Mouse (Mus musculus): ENCODE results near the gene Fgfr2. TPM values are rescaled to one million over a fixed set of nuclear protein-coding genes. Genes with fewer than 3 reads are reported as not detected.

Fgfr2 gene
- polyA plus RNA-seq, 1 experiment from 2014 or later: 11.2 TPM

GRCm38 (mm10) chr7:131713076-131713475 is 1410.1 kb downstream of the Fgfr2 start:
- WGBS (ENCODE audit: insufficient replicate concordance): 79% methylated on average over 9 of the region's 9 CpGs
- TF ChIP-seq EP300 (IDR thresholded peaks at IDR 0.05; ENCODE audit: low read depth): no peak
- TF ChIP-seq CTCF (IDR thresholded peaks at IDR 0.05; ENCODE audit: low read depth): no peak

GRCm38 (mm10) chr7:131696889-131697288 is 1426.3 kb downstream of the Fgfr2 start:
- WGBS (ENCODE audit: insufficient replicate concordance): 51% methylated on average over 3 of the region's 3 CpGs
- no peak for ATAC-seq

More at GRCm38 (mm10) chr7:131713076-131713475, 1410.1 kb downstream of the Fgfr2 start:
- Histone ChIP-seq H3K4me2 (ENCODE audit: low read depth, low read length) (no peak overlapping the region), H3K9me3 (ENCODE audit: low read length) (no peaks in the 10 kb centered on the region), H3K27ac (ENCODE audit: low read depth) (no peak overlapping the region), H3K4me3 (ENCODE audit: low read depth, low read length) (no peak overlapping the region), H3K27me3 (ENCODE audit: insufficient read depth, low read length) (no peaks in the 10 kb centered on the region), H3K36me3 (replicated peaks; ENCODE audit: insufficient read depth, low read length) (no peaks in the 10 kb centered on the region), H3K4me1 (ENCODE audit: insufficient read depth) (no peaks in the 10 kb centered on the region), H3K9ac (replicated peaks) (no peak overlapping the region)
- no peak for DNase-seq
- ATAC-seq: no peak

GRCm38 (mm10) chr7:131687324-131687723 is 1435.8 kb downstream of the Fgfr2 start:
- Histone ChIP-seq H3K36me3 (replicated peaks; ENCODE audit: insufficient read depth, low read length) (no peaks in the 10 kb centered on the region), H3K4me3 (ENCODE audit: low read depth, low read length) (no peak overlapping the region), H3K4me1 (ENCODE audit: insufficient read depth) (no peaks in the 10 kb centered on the region), H3K27ac (ENCODE audit: low read depth) (no peak overlapping the region), H3K9ac (replicated peaks) (no peak overlapping the region), H3K9me3 (ENCODE audit: low read length) (no peaks in the 10 kb centered on the region), H3K4me2 (ENCODE audit: low read depth, low read length) (no peak overlapping the region), H3K27me3 (ENCODE audit: insufficient read depth, low read length) (no peaks in the 10 kb centered on the region)
- no peak for DNase-seq
- WGBS (ENCODE audit: insufficient replicate concordance): 76% methylated on average over 1 of the region's 1 CpGs
- TF ChIP-seq EP300 (IDR thresholded peaks at IDR 0.05; ENCODE audit: low read depth) (no peak), CTCF (IDR thresholded peaks at IDR 0.05; ENCODE audit: low read depth) (no peak)
- ATAC-seq: no peak

More at GRCm38 (mm10) chr7:131696889-131697288, 1426.3 kb downstream of the Fgfr2 start:
- Histone ChIP-seq H3K36me3 (replicated peaks; ENCODE audit: insufficient read depth, low read length) (no peaks in the 10 kb centered on the region), H3K4me3 (ENCODE audit: low read depth, low read length) (no peak overlapping the region), H3K4me1 (ENCODE audit: insufficient read depth) (no peaks in the 10 kb centered on the region), H3K9me3 (ENCODE audit: low read length) (no peaks in the 10 kb centered on the region), H3K27ac (ENCODE audit: low read depth) (no peak overlapping the region), H3K27me3 (ENCODE audit: insufficient read depth, low read length) (no peaks in the 10 kb centered on the region), H3K9ac (replicated peaks) (no peak overlapping the region), H3K4me2 (ENCODE audit: low read depth, low read length) (no peak overlapping the region)
- no peak for TF ChIP-seq CTCF (IDR thresholded peaks at IDR 0.05; ENCODE audit: low read depth)
- no peak for TF ChIP-seq EP300 (IDR thresholded peaks at IDR 0.05; ENCODE audit: low read depth)
- DNase-seq: no peak

DNA sequence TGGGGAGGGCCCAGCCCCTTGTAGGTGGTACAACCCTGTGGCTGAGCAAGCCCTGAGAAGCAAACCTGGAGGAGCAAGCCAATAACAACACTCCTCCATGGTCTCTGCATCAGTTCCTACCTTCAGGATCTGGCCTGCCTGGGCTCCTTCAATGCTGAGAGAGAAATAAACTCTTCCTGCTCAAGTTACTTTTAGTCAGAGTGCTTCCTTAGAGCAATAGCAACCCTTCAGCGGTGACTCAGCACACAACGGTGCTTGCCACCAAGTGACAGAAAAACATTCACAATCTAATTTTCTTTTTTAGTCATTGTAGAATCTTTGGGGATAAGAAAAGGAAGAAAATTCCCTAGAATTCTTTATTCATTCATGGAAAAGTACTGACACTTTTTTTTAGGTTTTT is 1446.0 kb downstream of the Fgfr2 start:
- Histone ChIP-seq H3K9me3 (ENCODE audit: low read length) (no peaks in the 10 kb centered on the region), H3K27me3 (ENCODE audit: insufficient read depth, low read length) (no peaks in the 10 kb centered on the region), H3K4me2 (ENCODE audit: low read depth, low read length) (no peak overlapping the region), H3K36me3 (replicated peaks; ENCODE audit: insufficient read depth, low read length) (no peaks in the 10 kb centered on the region), H3K4me1 (ENCODE audit: insufficient read depth) (no peaks in the 10 kb centered on the region), H3K4me3 (ENCODE audit: low read depth, low read length) (no peak overlapping the region), H3K9ac (replicated peaks) (no peak overlapping the region), H3K27ac (ENCODE audit: low read depth) (no peak overlapping the region)
- no peak for TF ChIP-seq EP300 (IDR thresholded peaks at IDR 0.05; ENCODE audit: low read depth)
- TF ChIP-seq CTCF (IDR thresholded peaks at IDR 0.05; ENCODE audit: low read depth): no peak
- WGBS (ENCODE audit: insufficient replicate concordance): 80% methylated on average over 2 of the region's 2 CpGs
- ATAC-seq: no peak
- no peak for DNase-seq

DNA sequence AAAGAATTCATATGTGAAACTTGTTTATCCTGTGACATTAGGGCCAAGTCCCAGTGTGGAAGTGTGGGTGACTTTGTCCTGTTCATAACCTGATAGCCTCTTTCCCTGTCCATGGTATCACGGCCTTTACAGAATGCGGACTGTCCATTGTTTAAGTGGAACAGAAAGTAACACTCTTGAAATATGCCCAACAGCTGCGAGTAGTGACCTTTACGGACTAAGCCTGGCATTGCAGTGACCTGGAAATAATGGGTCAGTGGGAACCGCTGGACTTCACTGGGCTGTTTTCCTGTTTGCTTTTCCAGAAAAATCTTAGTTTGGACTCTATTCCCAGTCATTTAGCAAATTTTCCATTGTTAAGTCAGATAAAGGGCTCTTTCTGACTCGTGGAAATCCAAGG is 1452.6 kb downstream of the Fgfr2 start:
- H3K4me3 ChIP-seq (ENCODE audit: low read depth, low read length): no peak overlapping the region

DNA sequence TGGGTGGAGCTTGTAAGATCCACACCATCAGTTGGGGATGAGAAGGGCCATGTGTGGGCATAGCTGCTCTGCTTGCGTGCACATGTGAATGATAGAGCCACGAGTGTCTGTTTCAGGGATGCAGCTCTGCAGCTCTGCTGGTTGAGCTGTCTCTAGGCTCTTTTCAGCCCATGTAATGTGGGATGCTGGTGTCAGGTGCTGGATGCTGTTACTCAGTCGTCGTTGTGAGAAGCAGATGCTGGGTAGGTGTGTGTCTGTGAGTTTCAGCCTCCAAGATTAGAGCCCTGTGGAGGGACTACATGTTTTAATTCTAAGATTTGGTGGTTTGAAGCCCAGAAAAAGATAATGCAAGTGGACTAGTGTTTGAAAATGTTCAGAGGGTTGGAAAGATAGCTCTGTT is 1453.8 kb downstream of the Fgfr2 start:
- Histone ChIP-seq H3K27ac (ENCODE audit: low read depth) (no peak overlapping the region), H3K27me3 (ENCODE audit: insufficient read depth, low read length) (no peaks in the 10 kb centered on the region), H3K36me3 (replicated peaks; ENCODE audit: insufficient read depth, low read length) (no peaks in the 10 kb centered on the region), H3K4me1 (ENCODE audit: insufficient read depth) (no peaks in the 10 kb centered on the region), H3K9me3 (ENCODE audit: low read length) (no peaks in the 10 kb centered on the region), H3K4me3 (ENCODE audit: low read depth, low read length) (no peak overlapping the region), H3K9ac (replicated peaks) (no peak overlapping the region), H3K4me2 (ENCODE audit: low read depth, low read length) (no peak overlapping the region)
- ATAC-seq: no peak
- DNase-seq: no peak
- 68% methylated on average over 4 of the region's 4 CpGs for WGBS (ENCODE audit: insufficient replicate concordance)
- TF ChIP-seq EP300 (IDR thresholded peaks at IDR 0.05; ENCODE audit: low read depth) (no peak), CTCF (IDR thresholded peaks at IDR 0.05; ENCODE audit: low read depth) (no peak)

More for the DNA sequence above, 1452.6 kb downstream of the Fgfr2 start:
- DNase-seq (no peak), ATAC-seq (no peak)
- no peak overlapping the region for H3K4me2 ChIP-seq (ENCODE audit: low read depth, low read length)
- H3K9ac ChIP-seq (replicated peaks): no peak overlapping the region
- H3K27ac ChIP-seq (ENCODE audit: low read depth): no peak overlapping the region
- H3K36me3 ChIP-seq (replicated peaks; ENCODE audit: insufficient read depth, low read length): no peaks in the 10 kb centered on the region
- no peaks in the 10 kb centered on the region for H3K9me3 ChIP-seq (ENCODE audit: low read length)
- no peaks in the 10 kb centered on the region for H3K27me3 ChIP-seq (ENCODE audit: insufficient read depth, low read length)
- 67% methylated on average over 6 of the region's 6 CpGs for WGBS (ENCODE audit: insufficient replicate concordance)
- no peaks in the 10 kb centered on the region for H3K4me1 ChIP-seq (ENCODE audit: insufficient read depth)
- TF ChIP-seq CTCF (IDR thresholded peaks at IDR 0.05; ENCODE audit: low read depth): no peak
- TF ChIP-seq EP300 (IDR thresholded peaks at IDR 0.05; ENCODE audit: low read depth): no peak

GRCm38 (mm10) chr7:131660726-131661125 is 1462.4 kb downstream of the Fgfr2 start:
- no peak for DNase-seq
- no peak for TF ChIP-seq CTCF (IDR thresholded peaks at IDR 0.05; ENCODE audit: low read depth)
- no peak for TF ChIP-seq EP300 (IDR thresholded peaks at IDR 0.05; ENCODE audit: low read depth)
- Histone ChIP-seq H3K27ac (ENCODE audit: low read depth) (no peak overlapping the region), H3K36me3 (replicated peaks; ENCODE audit: insufficient read depth, low read length) (no peaks in the 10 kb centered on the region), H3K4me3 (ENCODE audit: low read depth, low read length) (no peak overlapping the region), H3K4me2 (ENCODE audit: low read depth, low read length) (no peak overlapping the region), H3K27me3 (ENCODE audit: insufficient read depth, low read length) (no peaks in the 10 kb centered on the region), H3K9me3 (ENCODE audit: low read length) (no peaks in the 10 kb centered on the region), H3K4me1 (ENCODE audit: insufficient read depth) (no peaks in the 10 kb centered on the region), H3K9ac (replicated peaks) (no peak overlapping the region)
- 96% methylated on average over 1 of the region's 1 CpGs for WGBS (ENCODE audit: insufficient replicate concordance)
- ATAC-seq: no peak

Measured in liver, postnatal 0 days (tissue).